Mouse (Mus musculus): ENCODE data around the gene Srp9.

- TF ChIP-seq CTCF (IDR thresholded peaks at IDR 0.05), result no peak
- TF ChIP-seq EP300 (IDR thresholded peaks at IDR 0.05; ENCODE audit: insufficient read depth, low read depth, low read length), result no peak
- TF ChIP-seq POLR2A (IDR thresholded peaks at IDR 0.05; ENCODE audit: insufficient read depth, low read depth, low read length), result no peak
Observed at GRCm38 (mm10) chr1:182145546-182145945, 21.0 kb downstream of the Srp9 start.

Data from heart, adult 2 months (tissue).